Mouse (Mus musculus) 416B (cell line): ENCODE data around the gene Crygb.

Experiments used
- DNase-seq: peaks from one replicate; pipeline ENCODE4 v3.0.0; 2011; ENCODE audit warnings: low read depth

The Crygb gene

DNA sequence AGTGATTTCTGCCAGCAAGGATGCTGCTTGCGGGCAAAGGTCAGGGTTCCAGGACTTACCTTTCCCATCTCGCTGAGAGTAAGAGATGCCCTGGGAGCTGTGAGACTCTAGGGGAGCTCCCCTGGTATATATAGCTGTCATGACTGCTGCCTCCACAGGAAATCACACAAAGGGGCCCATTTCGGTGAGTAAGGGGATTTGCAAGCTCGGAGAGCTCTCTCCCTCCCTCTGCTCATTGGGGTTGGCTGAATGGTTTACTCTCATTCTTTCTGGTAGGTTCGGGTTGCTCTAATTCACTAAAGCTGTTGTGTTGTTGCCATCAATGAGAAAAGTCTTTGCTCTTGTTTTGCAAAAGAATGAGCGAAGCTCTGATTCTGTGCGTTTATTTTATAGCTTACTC, at the start of gene Crygb:
Gene Crygb (minus strand): TSS at position 101 of the 400 bp plus-strand sequence.
- DNase-seq = no peak

DNA sequence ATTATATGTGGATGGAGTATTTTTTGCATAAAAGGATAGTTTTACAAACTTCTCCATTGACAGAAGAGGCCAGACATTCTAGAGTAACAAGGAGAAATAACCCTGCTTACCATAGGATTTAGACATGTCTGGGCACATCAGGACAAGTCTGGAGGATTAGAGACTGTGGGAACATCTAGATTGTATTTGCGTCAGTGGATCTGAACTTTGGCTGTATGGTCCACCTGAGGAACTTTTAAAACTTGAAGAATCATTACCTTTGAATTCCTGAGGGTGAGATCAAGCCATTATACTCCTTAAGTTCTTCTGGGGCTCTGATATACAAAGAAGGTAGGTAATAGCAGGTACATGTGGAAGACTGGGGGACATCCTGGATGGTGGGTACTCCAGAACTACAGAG, 49.6 kb upstream of the Crygb start:
- no peak for DNase-seq

GRCm38 (mm10) chr1:65130226-65130625, 48.1 kb upstream of the Crygb start:
- no peak for DNase-seq

DNA sequence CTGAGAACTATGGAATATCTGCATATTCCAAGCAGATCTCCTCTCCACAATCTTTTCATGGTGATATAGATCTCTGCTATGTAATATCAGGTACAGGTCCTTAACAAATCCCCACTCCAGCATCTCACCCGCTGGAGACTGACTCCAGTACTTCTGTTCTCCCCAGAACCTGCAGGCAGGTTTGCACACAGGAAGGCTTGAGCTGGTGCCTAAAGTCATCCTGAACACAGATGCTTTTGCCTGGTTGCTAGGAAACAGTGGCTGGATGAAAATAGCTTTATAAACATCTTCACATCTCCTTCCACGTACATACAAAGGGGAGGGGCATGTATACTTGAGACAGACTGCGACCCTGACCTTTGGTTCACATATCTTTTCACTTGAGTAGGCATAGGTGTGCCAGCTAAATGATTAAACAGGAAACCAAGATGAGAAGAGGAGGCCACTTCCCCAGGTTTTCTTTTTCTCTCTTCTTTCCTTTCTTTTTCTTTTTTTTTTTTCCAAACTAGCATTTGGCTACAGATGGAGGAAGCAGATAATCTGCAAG, 47.6 kb upstream of the Crygb start:
- no peak for DNase-seq

DNA sequence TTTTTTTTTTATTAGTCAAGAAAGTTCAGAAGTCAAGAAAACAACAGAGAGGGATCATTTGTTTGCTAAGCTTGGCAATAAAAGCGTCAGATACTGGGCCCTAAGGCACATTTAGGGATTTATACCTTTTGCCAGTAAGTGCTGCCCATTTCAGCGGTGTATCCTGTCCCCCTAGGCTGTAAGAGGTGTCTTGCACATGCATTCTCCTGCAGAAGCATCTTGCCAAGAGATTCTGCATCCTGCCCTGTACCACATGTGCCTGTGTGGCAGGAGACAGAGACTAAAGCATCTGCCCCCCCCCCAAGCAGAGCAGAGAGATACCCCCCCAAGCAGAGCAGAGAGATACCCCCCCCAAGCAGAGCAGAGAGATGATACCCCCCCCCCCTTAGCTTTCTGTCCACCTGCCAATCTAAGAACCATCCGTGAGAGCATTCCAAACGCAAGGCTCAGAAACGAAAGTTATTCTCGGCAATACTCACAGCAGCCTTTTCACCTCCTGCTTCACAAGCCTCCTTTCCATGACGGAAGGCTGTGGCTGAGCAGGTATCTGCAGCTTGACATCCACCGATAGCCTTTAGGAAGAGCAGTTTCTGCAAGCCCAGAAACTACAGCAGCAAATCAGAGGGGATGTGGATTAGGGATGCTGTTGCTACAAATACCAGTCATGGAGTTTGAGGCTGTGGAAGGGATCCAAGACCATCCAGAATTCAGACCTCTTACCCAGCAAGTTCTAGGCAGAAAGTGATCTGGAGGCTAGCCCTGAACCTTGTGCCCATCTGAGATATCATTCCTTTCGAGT, 40.7 kb upstream of the Crygb start, which contains the start of gene D630023F18Rik:
Gene D630023F18Rik (minus strand): TSS at position 641 of the 799 bp plus-strand sequence.
- DNase-seq = no peak

GRCm38 (mm10) chr1:65119438-65119837, 37.4 kb upstream of the Crygb start, which contains the start of gene Gm28845:
TSS of gene Gm28845 (minus strand) at chr1:65119558.
- no peak for DNase-seq

DNA sequence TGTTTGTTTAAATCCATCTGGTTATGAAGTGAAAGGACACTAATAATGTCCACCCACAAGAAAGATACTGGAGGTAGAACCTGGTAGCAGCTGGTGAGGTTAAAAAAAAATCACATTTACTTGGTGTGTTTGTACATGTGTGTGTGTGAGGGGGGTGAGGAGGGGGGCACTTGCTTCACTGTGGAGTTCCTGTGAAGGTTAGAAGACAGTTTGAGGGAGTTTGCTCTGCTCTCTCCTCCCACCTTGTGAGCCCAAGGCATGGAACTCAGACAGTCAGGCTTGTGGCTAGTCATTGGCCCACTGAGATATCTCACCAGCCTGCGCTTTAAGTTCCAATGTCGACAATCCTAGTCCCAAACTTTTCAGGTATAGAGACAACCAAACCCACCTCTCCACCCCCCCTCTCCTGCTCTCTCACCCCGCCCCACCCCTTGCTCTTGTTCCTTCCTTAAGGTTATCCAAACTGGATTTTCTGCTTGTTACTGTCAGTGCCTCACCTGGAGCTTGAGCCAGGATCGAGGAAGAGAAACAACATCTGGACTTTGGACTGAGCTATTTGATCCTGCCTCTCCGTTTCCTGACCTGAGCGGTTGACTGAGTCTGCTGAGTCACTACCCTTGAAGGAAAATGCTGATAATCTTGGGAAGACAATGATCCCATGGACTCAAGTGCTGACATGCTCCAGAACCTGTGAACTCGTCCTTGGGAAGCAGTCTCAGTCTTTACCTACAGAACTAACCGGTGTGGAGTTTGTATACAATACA, 36.2 kb upstream of the Crygb start:
- peak; percentile 28 for DNase-seq

DNA sequence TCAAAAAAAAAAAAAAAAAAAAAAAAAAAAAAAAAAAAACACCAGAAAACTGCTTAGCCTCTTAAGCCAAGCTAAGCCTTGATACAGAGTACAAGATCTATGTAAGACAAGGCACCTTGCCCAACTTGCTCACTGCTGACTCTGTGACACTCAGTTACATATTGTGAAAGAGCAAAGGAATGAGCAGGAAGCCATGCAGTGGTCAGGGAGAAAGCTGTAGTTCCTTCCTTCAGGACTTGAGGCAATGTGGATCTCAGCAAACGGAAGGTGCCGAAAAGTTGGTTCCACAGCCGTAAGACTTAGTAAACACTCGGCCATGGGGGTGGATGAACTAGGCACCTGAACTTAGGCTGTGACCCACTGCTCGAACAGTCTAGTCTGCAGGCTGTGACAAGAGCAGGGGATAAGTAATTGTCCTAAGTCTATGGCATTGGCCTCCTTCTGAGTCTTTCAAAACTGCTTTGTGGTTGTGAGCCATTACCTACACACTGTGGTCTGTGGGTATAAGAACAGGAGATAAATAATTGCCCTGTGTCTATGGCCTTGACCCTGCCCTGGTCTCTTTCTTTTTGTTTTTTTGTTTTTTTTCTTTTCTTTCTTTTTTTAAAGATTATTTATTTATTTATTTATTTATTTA, 31.6 kb upstream of the Crygb start:
- peak; percentile 96 for DNase-seq

DNA sequence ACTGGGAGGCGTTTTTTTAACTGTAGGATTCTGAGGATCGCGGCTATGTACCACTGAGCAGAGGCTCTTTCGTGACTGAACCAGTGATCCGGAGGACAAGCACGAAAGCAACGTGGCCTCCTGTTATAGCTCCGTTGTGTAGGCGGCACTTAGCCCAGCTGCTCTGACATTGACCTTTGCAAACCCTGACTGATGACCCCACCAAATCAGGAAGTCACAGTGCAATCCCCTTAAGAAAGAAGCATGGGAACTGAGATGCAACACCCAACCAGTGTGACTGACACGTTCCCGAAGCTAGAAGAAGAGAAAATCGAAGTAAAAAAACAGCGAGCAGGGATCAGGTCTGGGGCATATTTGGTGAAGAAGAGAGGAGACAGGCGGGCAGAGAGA, 30.7 kb upstream of the Crygb start:
- DNase-seq = peak; percentile 60

DNA sequence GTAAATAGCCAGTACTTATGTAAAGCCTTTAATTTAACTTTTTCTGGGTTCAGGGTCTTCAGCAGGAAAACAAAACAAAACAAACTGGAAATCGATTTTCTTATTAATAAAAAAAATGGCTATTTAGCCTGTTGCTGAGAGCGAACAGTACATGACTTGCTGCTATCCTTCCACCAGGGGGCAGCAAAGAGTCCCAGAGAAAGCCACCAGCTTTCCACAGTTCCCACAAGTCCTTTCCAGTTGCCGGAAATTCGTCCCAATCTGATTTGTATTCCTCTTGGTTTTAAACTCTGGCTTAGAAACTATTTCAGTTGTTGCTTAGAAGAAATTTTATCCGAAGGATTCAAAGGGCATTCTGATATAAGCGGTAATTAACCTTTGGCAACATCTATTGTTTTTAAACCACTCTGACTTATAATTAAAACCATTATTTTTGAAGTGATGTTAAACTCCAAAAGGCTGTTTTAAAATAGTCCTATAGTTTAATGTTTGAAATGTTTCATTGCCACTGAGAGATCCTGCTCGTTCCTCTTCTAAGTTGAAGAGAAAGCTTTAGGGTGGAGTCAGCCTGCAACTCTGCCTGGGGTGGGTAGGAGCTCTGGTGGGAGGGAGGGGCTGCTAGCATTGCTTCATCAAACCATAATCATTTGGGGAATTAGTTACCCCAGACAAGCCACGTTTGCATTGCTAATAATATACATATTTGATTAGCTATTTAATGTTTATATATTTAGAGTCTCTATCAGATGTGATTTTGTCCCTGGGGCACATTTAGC, 30.1 kb upstream of the Crygb start:
- peak; percentile 84 for DNase-seq

- no peak for DNase-seq
Observed at GRCm38 (mm10) chr1:65109756-65110435, 27.8 kb upstream of the Crygb start.

DNA sequence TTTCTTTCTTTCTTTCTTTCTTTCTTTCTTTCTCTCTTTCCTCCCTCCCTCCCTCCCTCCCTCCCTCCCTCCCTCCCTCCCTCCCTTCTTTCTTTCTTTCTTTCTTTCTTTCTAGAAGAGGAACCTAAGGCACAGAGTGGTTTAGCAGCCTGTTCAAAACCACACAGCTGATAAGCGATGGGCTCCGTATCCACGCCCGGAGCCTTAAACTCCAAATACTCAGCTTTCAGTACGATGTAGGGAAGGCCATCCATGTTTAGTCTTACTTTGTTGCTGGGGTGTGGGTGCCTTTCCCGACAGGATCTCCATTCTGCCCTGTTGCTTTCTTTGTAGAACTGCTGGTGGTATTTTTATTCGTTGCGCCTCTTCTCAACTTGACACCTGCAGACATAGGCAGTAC, 27.1 kb upstream of the Crygb start:
- no peak for DNase-seq

- DNase-seq = peak; percentile 52
Observed at GRCm38 (mm10) chr1:65107654-65108279, 25.7 kb upstream of the Crygb start.

GRCm38 (mm10) chr1:65103273-65103672, 21.2 kb upstream of the Crygb start, which contains the start of gene Cryga:
TSS of gene Cryga (minus strand) at chr1:65103373.
- DNase-seq = no peak

- DNase-seq = no peak
Observed at GRCm38 (mm10) chr1:65096953-65097352, 14.9 kb upstream of the Crygb start.

DNA sequence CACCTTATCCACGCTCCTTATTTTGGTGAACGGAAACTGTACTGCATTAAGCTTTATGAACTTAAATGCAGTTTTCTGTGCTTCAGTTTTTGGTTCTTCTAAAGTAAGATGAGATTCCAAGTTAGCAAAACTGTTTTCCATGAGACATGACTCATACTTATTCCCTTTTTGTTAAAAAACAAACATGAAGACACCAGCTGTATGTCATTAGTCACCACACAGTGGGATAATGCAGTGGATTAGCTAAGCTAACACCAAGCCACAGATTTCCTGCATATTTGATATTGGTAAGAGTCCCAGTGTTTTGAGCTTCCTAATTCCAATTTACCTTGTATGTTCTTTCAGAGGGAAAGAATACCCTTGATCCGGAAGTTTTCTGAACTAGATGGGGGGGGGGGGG, 9.5 kb upstream of the Crygb start:
- DNase-seq = peak; percentile 64

DNA sequence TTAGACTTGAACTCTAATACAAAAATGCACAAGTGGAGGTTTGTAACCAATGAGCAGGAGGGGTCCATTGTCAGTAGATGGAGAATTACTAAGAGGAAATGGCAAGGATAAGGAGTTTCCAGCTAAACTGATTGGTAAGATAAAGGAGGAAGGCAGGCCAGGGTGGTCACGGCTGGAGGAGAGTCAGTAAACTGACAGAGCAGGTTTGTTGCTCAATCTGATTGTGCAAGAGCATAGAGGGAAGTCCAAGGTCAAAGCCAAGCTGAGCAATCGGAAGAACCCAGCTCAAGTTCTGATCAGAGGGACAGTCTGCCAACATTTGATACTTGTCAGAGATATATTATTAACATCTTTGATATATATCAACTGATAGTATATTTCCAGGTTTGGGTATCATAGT, 8.3 kb upstream of the Crygb start:
- peak; percentile 95 for DNase-seq

DNA sequence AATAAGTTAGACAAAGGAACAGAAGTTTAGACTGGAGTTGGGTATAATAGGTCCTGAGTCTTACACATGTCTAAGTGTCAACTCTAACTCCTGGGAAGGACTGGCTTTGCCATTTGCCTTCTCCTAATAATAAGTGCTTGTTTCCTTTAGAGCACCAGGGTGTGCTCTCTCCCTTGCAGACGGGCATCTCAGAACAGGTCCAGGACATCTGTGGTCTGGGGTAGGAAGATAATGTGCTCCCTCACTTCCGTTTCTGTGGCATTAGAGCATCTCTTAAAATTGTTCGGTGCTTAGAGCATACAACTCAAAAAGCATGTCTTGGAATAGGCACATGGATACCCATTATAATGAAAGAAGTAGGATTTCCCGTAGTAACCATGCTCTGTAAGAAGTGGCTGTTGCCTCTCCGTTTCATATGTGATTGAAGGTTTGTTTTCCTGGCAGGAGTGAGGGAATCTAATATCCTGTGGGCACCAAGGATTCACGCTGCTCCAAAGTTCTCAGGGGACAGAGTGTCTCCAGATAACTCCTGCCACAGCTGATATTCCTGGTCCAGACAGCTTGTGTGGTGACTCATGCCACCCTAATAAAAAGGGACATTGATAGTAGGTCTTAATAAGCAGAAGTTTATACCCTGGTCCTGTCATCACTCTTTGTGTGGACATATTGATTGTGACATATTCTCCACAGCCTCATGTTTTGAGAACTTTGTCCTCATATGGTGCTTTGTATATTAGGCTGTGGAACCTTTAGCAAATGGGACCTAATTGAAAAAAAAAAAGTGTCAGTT, 6.7 kb upstream of the Crygb start:
- DNase-seq = peak; percentile 86

DNA sequence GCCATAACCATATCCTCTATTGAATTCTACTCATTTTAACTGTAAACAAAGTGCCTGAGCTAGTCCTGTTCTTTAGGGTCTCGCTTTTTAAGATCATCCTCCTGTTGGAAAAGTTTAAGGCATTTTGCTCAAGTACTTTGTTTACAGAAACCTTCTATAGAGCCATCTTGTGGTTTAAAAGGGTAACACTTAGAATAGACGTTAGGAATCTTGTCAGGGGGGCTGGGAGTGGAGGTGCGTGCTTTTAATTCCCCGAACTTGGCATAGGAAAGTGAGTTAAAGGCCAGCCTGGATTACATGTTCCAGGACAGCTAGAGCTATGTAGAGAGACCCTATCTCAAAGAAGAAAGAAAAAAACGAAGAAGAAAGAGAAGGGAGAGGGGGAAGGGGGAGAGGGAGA, 6.5 kb downstream of the Crygb start:
- peak; percentile 40 for DNase-seq

DNA sequence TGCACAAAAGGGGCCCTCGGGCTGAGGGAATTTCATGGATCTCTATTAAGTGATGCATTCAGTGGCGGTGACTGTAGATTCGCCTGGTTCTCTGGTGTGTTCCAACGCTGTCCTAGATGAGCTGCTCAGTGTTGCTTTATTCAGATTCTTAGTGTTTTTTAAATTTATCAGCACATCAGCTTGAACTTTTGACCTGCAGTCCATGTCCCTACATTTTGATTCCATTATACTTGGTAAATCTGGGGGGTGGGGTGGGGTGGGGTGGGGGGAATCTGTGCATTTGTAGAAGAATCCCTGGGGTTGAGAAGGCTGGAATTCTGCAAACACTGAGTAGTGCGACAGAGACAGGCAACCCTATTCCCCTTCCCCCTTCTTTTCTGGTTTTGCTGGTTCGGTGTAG, 8.5 kb downstream of the Crygb start, which contains the start of gene Crygc:
Gene Crygc (minus strand): TSS at position 101 of the 400 bp plus-strand sequence.
- DNase-seq = no peak
